Mouse (Mus musculus): ENCODE data around the gene Asprv1.

DNA sequence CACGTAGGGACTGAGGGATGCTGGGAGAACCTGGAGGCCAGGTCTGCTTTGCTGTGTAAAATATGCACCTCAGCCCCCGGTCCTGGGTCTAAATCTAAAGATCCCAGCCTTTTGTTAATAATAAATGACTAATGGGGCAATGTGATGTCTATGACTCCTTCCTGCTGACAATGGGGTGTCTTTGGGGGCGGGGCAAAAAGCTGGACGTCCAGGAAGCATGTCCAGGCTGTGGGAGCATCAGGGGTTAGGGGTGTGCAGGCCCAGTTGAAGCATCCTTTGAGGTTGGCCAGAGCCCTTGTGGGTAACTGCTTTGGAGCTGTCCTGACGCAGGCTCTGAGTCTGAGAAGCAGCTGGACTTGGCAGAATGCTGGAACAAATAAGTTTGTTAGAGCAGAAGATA, 41.9 kb upstream of the Asprv1 start:
- no peak for TF ChIP-seq CTCF (IDR thresholded peaks at IDR 0.05)
- no peak for TF ChIP-seq POLR2A (IDR thresholded peaks at IDR 0.05; ENCODE audit: insufficient read depth, low read depth, low read length)
